Mouse (Mus musculus) E14TG2a.4 (cell line): ENCODE measurements around the gene Agxt2.

Experiments used
- H3K27me3 ChIP-seq: 2 replicates; pipeline ENCODE4 v1.6.1; 2014; ENCODE audit warnings: low read length, control low read depth; ENCODE audit not compliant: insufficient read depth
- H3K36me3 ChIP-seq: 2 replicates; pipeline ENCODE4 v1.6.1; 2014; ENCODE audit warnings: low read length, control low read depth; ENCODE audit not compliant: insufficient read depth
- H3K4me1 ChIP-seq: replicated peaks from 2 replicates; pipeline ENCODE4 v1.6.1; 2014; ENCODE audit warnings: low read depth, low read length, control low read depth
- H3K4me3 ChIP-seq: replicated peaks from 2 replicates; pipeline ENCODE4 v1.5.1; 2014; ENCODE audit warnings: mild to moderate bottlenecking, low read length
- H3K9me3 ChIP-seq: 2 replicates; pipeline ENCODE4 v1.6.1; 2014; ENCODE audit warnings: low read length, control low read depth
- CTCF ChIP-seq: conservative IDR thresholded peaks from 2 replicates; pipeline ENCODE4 v1.5.1; 2014; ENCODE audit warnings: low read length
- NANOG ChIP-seq: IDR thresholded peaks from 2 replicates; pipeline ENCODE4 v1.6.1; 2014; ENCODE audit warnings: borderline replicate concordance, low read length, mixed read lengths
- POU5F1 ChIP-seq: IDR thresholded peaks from 2 replicates; pipeline ENCODE4 v1.6.1; 2014; ENCODE audit warnings: low read length, borderline replicate concordance

Gene Agxt2

DNA sequence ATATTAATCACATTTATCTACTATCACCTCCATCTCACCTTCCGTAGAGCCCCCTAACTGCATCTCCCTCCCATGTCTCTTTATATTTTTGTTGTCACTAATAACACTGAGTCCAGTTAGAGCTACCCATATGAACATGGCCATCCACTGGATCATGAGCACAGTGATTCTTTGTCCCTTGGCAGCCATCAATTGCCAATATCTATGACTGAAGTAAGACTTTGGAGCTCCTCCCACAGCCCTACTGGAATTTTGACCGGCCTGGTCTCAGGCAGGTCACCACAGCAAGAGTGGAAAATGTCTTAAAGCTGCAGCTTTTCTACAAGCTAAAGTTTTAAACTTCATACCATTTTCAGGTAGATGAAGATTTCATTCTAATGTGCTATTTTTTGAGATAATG, 8.0 kb downstream of the Agxt2 start:
- TF ChIP-seq CTCF = no peak
- no peak for TF ChIP-seq NANOG
- no peak for TF ChIP-seq POU5F1
- Histone ChIP-seq H3K4me1 (no peaks in the 10 kb centered on the region), H3K4me3 (no peak overlapping the region), H3K27me3 (no peaks in the 10 kb centered on the region), H3K36me3 (no peaks in the 10 kb centered on the region), H3K9me3 (peaks cover 32% of the 10 kb centered on the region)

- no peaks in the 10 kb centered on the region for H3K27me3 ChIP-seq
- H3K4me1 ChIP-seq = no peaks in the 10 kb centered on the region
- TF ChIP-seq POU5F1 = no peak
- no peak for TF ChIP-seq NANOG
- TF ChIP-seq CTCF = no peak
- no peaks in the 10 kb centered on the region for H3K9me3 ChIP-seq
- H3K4me3 ChIP-seq = no peak overlapping the region
- H3K36me3 ChIP-seq = no peaks in the 10 kb centered on the region
Measured at GRCm38 (mm10) chr15:10375404-10375803, 17.1 kb downstream of the Agxt2 start.

GRCm38 (mm10) chr15:10378338-10378959, 20.1 kb downstream of the Agxt2 start:
- no peak overlapping the region for H3K4me3 ChIP-seq
- H3K27me3 ChIP-seq = no peaks in the 10 kb centered on the region
- H3K9me3 ChIP-seq = no peaks in the 10 kb centered on the region
- no peaks in the 10 kb centered on the region for H3K4me1 ChIP-seq
- H3K36me3 ChIP-seq = no peaks in the 10 kb centered on the region
- no peak for TF ChIP-seq NANOG
- TF ChIP-seq POU5F1 = no peak
- no peak for TF ChIP-seq CTCF

GRCm38 (mm10) chr15:10379757-10380458, 21.6 kb downstream of the Agxt2 start:
- TF ChIP-seq NANOG (no peak), POU5F1 (no peak), CTCF (no peak)
- Histone ChIP-seq H3K36me3 (no peaks in the 10 kb centered on the region), H3K9me3 (no peaks in the 10 kb centered on the region)

GRCm38 (mm10) chr15:10387263-10387662, 28.9 kb downstream of the Agxt2 start:
- Histone ChIP-seq H3K27me3 (no peaks in the 10 kb centered on the region), H3K4me3 (no peak overlapping the region), H3K4me1 (no peaks in the 10 kb centered on the region), H3K9me3 (no peaks in the 10 kb centered on the region), H3K36me3 (no peaks in the 10 kb centered on the region)
- no peak for TF ChIP-seq NANOG
- no peak for TF ChIP-seq POU5F1
- TF ChIP-seq CTCF = no peak

More at GRCm38 (mm10) chr15:10379757-10380458, 21.6 kb downstream of the Agxt2 start:
- Histone ChIP-seq H3K4me1 (no peaks in the 10 kb centered on the region), H3K27me3 (no peaks in the 10 kb centered on the region), H3K4me3 (no peak overlapping the region)

DNA sequence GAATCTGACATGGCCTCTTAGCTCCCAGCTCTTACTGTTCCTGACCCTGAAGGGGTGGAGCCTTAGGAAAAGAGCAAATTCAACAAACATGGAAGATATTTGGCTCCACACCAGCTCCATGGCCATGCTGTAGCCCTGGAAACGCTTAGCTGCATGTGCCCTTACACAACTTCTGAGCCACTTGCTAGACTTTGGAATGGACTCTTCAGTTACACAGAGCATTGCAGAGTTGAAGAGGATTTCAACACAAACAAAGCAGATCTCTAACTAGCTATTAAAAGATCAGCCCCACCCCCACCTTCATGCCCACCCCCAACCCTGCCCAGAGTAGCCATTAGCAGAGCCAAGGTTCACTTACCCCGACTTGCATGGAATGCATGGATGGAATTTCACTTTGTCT, 41.5 kb downstream of the Agxt2 start:
- H3K4me3 ChIP-seq = no peak overlapping the region
- TF ChIP-seq NANOG = no peak
- no peak for TF ChIP-seq CTCF
- no peak for TF ChIP-seq POU5F1
- no peaks in the 10 kb centered on the region for H3K36me3 ChIP-seq
- peaks cover 38% of the 10 kb centered on the region for H3K9me3 ChIP-seq
- H3K4me1 ChIP-seq = no peaks in the 10 kb centered on the region
- no peaks in the 10 kb centered on the region for H3K27me3 ChIP-seq

DNA sequence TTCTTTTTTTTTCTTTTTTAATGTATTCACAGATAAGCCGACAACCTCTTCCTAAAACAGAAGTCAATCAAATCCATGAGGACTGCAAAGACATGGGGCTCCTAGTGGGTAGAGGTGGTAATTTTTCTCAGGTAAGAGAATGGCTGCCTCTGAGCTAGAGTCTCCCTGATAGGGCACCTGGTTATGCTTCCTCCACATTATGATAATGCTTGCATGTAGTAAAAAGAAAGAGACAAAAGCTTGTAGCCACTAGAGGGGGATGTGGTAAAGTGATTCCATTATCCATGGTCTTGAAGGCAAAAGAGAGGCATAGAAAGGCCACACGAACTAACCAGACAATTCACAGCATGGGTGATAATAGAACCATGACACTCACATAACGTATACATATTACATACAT, 42.1 kb downstream of the Agxt2 start:
- Histone ChIP-seq H3K4me1 (no peaks in the 10 kb centered on the region), H3K4me3 (no peak overlapping the region), H3K36me3 (no peaks in the 10 kb centered on the region), H3K27me3 (no peaks in the 10 kb centered on the region), H3K9me3 (peaks cover 38% of the 10 kb centered on the region)
- no peak for TF ChIP-seq POU5F1
- no peak for TF ChIP-seq NANOG
- TF ChIP-seq CTCF = no peak

DNA sequence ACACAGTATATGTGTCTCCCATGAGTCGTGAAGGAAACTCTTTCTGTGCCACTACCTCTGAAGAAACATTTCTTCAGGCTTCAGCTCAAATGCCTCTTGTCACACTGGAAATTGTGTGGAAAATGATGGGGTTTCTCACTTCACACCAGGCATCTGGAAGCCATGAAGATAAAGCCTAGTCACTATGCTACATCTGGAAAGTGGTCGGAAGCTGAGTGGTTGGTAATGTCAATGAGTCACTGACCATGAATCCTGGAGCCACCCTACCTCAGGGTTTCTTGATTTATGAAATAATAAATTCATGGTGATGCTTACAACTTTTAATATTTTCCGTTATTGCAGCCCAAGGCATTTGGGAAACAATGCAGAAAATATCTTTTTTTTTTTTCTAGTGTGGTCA, 51.5 kb downstream of the Agxt2 start:
- Histone ChIP-seq H3K4me3 (no peak overlapping the region), H3K4me1 (no peaks in the 10 kb centered on the region), H3K27me3 (no peaks in the 10 kb centered on the region), H3K9me3 (peaks cover 5% of the 10 kb centered on the region), H3K36me3 (no peaks in the 10 kb centered on the region)
- TF ChIP-seq NANOG (no peak), POU5F1 (no peak), CTCF (no peak)

GRCm38 (mm10) chr15:10410881-10411280, 52.5 kb downstream of the Agxt2 start:
- Histone ChIP-seq H3K27me3 (no peaks in the 10 kb centered on the region), H3K36me3 (no peaks in the 10 kb centered on the region), H3K9me3 (peaks cover 5% of the 10 kb centered on the region), H3K4me1 (no peaks in the 10 kb centered on the region), H3K4me3 (no peak overlapping the region)
- no peak for TF ChIP-seq POU5F1
- no peak for TF ChIP-seq NANOG
- TF ChIP-seq CTCF = no peak
